Mouse (Mus musculus): Measurements from ENCODE around the gene Tut1. TPM values are rescaled to one million over a fixed set of nuclear protein-coding genes. Genes with fewer than 3 reads are reported as not detected.
"Not testable (repeated sequence)": the region's sequence is repeated elsewhere in the genome, so short reads cannot be mapped to it uniquely, and the experiment has no call there.

The Tut1 gene
- polyA plus RNA-seq, 1 experiment from 2014 or later, result 28.4 TPM

DNA sequence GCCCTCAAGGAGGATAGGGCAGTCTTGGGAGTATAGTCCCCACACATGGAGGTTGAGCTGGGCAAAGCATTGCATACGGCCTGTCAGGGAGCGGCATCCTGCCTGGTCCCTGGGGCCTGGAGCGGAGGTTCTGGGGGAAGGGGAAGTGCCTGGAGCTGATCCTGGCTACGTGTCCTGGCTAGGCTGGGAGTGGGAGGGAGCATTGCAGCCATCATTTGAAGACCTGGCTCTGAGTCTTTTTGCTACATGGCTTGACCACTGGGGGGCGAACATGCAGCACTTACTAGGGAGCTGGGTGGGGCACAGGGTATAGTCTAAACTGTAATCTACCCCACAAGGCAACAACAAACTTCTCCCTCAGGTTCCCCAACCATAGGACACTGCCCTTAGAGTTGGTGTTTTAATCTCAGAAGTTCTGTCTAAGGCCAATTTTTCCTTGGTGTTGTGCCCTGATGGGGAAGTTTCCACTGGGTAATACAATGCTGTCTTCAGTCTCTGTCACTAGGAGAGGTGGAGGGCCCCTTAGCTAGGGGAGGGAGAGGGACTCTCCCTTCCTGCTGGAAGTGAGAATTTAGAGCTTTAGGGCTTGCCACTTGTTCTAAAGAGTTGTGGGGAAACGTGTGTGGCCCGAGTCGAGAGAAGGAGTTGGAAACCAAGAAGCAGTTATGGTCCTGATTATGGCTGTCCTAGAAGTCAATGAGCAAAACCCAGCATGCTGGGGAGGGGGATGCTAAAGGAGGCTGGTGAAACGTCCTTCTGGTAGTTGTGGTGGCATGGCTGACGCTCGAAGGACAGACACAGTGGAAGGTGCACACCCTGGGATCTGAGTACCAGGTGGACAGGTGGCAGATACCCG lies 39.4 kb downstream of the Tut1 start:
- Histone ChIP-seq H3K27me3 (ENCODE audit: control insufficient read depth, insufficient read depth, low read length) (peaks cover 17% of the 10 kb centered on the region), H3K27ac (ENCODE audit: low read depth, low read length) (no peak overlapping the region), H3K4me1 (ENCODE audit: control insufficient read depth, insufficient read depth, low read length) (peaks cover 14% of the 10 kb centered on the region), H3K9ac (ENCODE audit: low read length) (no peak overlapping the region), H3K4me2 (no peak overlapping the region), H3K36me3 (ENCODE audit: control insufficient read depth, insufficient read depth, low read length) (no peaks in the 10 kb centered on the region), H3K9me3 (ENCODE audit: control insufficient read depth, low read length) (no peaks in the 10 kb centered on the region), H3K4me3 (ENCODE audit: low read depth, low read length) (no peak overlapping the region)
- WGBS, result 37% methylated on average over 12 of the region's 12 CpGs
- ATAC-seq (ENCODE audit: low FRiP score) (0 out of 2 replicates have a peak, but pooled peaks have one; percentile 10), DNase-seq (ENCODE audit: low spot score, missing footprints) (peak; percentile 90)

- Histone ChIP-seq H3K9me3 (ENCODE audit: control insufficient read depth, low read length) (no peaks in the 10 kb centered on the region), H3K27ac (ENCODE audit: low read depth, low read length) (no peak overlapping the region), H3K36me3 (ENCODE audit: control insufficient read depth, insufficient read depth, low read length) (no peaks in the 10 kb centered on the region), H3K4me2 (no peak overlapping the region), H3K4me1 (ENCODE audit: control insufficient read depth, insufficient read depth, low read length) (peaks cover 14% of the 10 kb centered on the region), H3K27me3 (ENCODE audit: control insufficient read depth, insufficient read depth, low read length) (peaks cover 11% of the 10 kb centered on the region), H3K4me3 (ENCODE audit: low read depth, low read length) (no peak overlapping the region), H3K9ac (ENCODE audit: low read length) (no peak overlapping the region)
- DNase-seq (ENCODE audit: low spot score, missing footprints) (peak; percentile 56), ATAC-seq (ENCODE audit: low FRiP score) (no peak)
- WGBS, result 65% methylated on average over 2 of the region's 2 CpGs
These were observed 39.9 kb downstream of the Tut1 start for GRCm38 (mm10) chr19:8993625-8993912.

GRCm38 (mm10) chr19:8994813-8995607 lies 41.4 kb downstream of the Tut1 start:
- H3K9me3 ChIP-seq (ENCODE audit: control insufficient read depth, low read length), result no peaks in the 10 kb centered on the region
- no peaks in the 10 kb centered on the region; the same call in none of the 2 replicates for H3K27me3 ChIP-seq (ENCODE audit: control insufficient read depth, insufficient read depth, low read length)
- H3K4me3 ChIP-seq (ENCODE audit: low read depth, low read length), result no peak overlapping the region
- H3K36me3 ChIP-seq (ENCODE audit: control insufficient read depth, insufficient read depth, low read length), result no peaks in the 10 kb centered on the region
- no peak overlapping the region for H3K4me2 ChIP-seq
- no peak overlapping the region for H3K9ac ChIP-seq (ENCODE audit: low read length)
- peaks cover 5% of the 10 kb centered on the region; the same call in 1 of the 2 replicates for H3K4me1 ChIP-seq (ENCODE audit: control insufficient read depth, insufficient read depth, low read length)
- ATAC-seq (ENCODE audit: low FRiP score) (no peak), DNase-seq (ENCODE audit: low spot score, missing footprints) (peak; percentile 51)
- 81% methylated on average over 10 of the region's 10 CpGs for WGBS
- H3K27ac ChIP-seq (ENCODE audit: low read depth, low read length), result no peak overlapping the region

DNA sequence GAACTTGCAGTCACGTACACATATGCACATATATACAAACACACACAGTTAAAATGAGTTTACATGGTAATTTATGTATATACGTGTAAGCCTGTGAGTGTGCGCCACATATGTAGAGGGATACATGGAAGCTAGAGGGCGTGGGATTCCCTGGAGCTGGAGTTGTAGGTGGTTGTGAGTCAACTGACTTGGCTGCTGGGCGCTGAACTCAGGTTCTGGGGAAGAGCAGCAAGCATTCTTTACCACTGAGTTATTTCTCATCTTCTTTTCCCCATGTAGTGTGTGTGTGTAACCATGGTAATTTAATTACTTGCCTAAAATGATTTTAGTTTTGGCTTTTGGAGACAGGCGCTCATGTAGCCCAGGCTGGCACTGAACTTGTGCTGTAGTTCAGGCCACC lies 43.0 kb downstream of the Tut1 start:
- Histone ChIP-seq H3K4me3 (ENCODE audit: low read depth, low read length) (no peak overlapping the region), H3K4me2 (no peak overlapping the region), H3K36me3 (ENCODE audit: control insufficient read depth, insufficient read depth, low read length) (no peaks in the 10 kb centered on the region), H3K9ac (ENCODE audit: low read length) (no peak overlapping the region), H3K4me1 (ENCODE audit: control insufficient read depth, insufficient read depth, low read length) (no peaks in the 10 kb centered on the region), H3K27ac (ENCODE audit: low read depth, low read length) (no peak overlapping the region), H3K27me3 (ENCODE audit: control insufficient read depth, insufficient read depth, low read length) (no peaks in the 10 kb centered on the region; the same call in 1 of the 2 replicates), H3K9me3 (ENCODE audit: control insufficient read depth, low read length) (no peaks in the 10 kb centered on the region)
- no peak for ATAC-seq (ENCODE audit: low FRiP score)
- WGBS, result 87% methylated on average over 6 of the region's 6 CpGs
- DNase-seq (ENCODE audit: low spot score, missing footprints), result no peak

DNA sequence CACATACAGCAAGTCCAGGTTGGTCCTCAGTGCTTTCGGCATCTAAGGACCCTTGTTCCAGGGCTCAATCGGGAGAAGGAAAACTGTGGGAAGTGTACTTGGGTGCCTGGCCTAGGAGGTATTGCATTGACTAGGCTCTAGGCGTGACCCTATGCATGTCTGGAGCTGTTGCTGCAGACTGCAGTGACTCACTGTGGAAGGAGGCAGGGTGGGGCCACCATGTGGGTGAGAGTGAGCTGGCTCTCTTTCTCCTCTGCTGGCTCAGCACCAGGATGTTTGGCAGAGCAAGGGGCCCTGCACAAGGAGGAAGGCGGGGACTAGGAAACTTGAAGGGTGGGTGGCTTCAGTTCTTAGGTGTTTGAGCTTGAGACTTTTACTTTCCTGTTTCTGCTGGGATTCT lies 43.9 kb downstream of the Tut1 start:
- H3K4me1 ChIP-seq (ENCODE audit: control insufficient read depth, insufficient read depth, low read length), result no peaks in the 10 kb centered on the region
- no peak overlapping the region for H3K4me3 ChIP-seq (ENCODE audit: low read depth, low read length)
- no peaks in the 10 kb centered on the region for H3K27me3 ChIP-seq (ENCODE audit: control insufficient read depth, insufficient read depth, low read length)
- DNase-seq (ENCODE audit: low spot score, missing footprints) (no peak), ATAC-seq (ENCODE audit: low FRiP score) (no peak)
- H3K9me3 ChIP-seq (ENCODE audit: control insufficient read depth, low read length), result no peaks in the 10 kb centered on the region
- no peak overlapping the region for H3K9ac ChIP-seq (ENCODE audit: low read length)
- 78% methylated on average over 4 of the region's 4 CpGs for WGBS
- H3K27ac ChIP-seq (ENCODE audit: low read depth, low read length), result no peak overlapping the region
- no peaks in the 10 kb centered on the region for H3K36me3 ChIP-seq (ENCODE audit: control insufficient read depth, insufficient read depth, low read length)
- no peak overlapping the region for H3K4me2 ChIP-seq

- no peak overlapping the region for H3K9ac ChIP-seq (ENCODE audit: low read length)
- ATAC-seq (ENCODE audit: low FRiP score) (no peak), DNase-seq (ENCODE audit: low spot score, missing footprints) (no peak)
- no peak overlapping the region for H3K4me2 ChIP-seq
- no peak overlapping the region for H3K27ac ChIP-seq (ENCODE audit: low read depth, low read length)
- H3K36me3 ChIP-seq (ENCODE audit: control insufficient read depth, insufficient read depth, low read length), result no peaks in the 10 kb centered on the region
- WGBS, result 85% methylated on average over 6 of the region's 6 CpGs
- no peak overlapping the region for H3K4me3 ChIP-seq (ENCODE audit: low read depth, low read length)
- no peaks in the 10 kb centered on the region for H3K27me3 ChIP-seq (ENCODE audit: control insufficient read depth, insufficient read depth, low read length)
- H3K4me1 ChIP-seq (ENCODE audit: control insufficient read depth, insufficient read depth, low read length), result no peaks in the 10 kb centered on the region
- no peaks in the 10 kb centered on the region for H3K9me3 ChIP-seq (ENCODE audit: control insufficient read depth, low read length)
These were observed 44.9 kb downstream of the Tut1 start for GRCm38 (mm10) chr19:8998546-8998945.

GRCm38 (mm10) chr19:8999223-8999622 lies 45.6 kb downstream of the Tut1 start:
- Histone ChIP-seq H3K4me2 (no peak overlapping the region), H3K4me1 (ENCODE audit: control insufficient read depth, insufficient read depth, low read length) (no peaks in the 10 kb centered on the region), H3K9me3 (ENCODE audit: control insufficient read depth, low read length) (no peaks in the 10 kb centered on the region), H3K27ac (ENCODE audit: low read depth, low read length) (no peak overlapping the region), H3K9ac (ENCODE audit: low read length) (no peak overlapping the region), H3K27me3 (ENCODE audit: control insufficient read depth, insufficient read depth, low read length) (no peaks in the 10 kb centered on the region), H3K36me3 (ENCODE audit: control insufficient read depth, insufficient read depth, low read length) (no peaks in the 10 kb centered on the region), H3K4me3 (ENCODE audit: low read depth, low read length) (no peak overlapping the region)
- ATAC-seq (ENCODE audit: low FRiP score) (no peak), DNase-seq (ENCODE audit: low spot score, missing footprints) (no peak)
- WGBS, result 91% methylated on average over 4 of the region's 4 CpGs

GRCm38 (mm10) chr19:9006915-9007314 lies 53.3 kb downstream of the Tut1 start:
- H3K27me3 ChIP-seq (ENCODE audit: control insufficient read depth, insufficient read depth, low read length); H3K27ac ChIP-seq (ENCODE audit: low read depth, low read length); H3K4me2 ChIP-seq; H3K9me3 ChIP-seq (ENCODE audit: control insufficient read depth, low read length); H3K4me3 ChIP-seq (ENCODE audit: low read depth, low read length); H3K9ac ChIP-seq (ENCODE audit: low read length); DNase-seq (ENCODE audit: low spot score, missing footprints); H3K4me1 ChIP-seq (ENCODE audit: control insufficient read depth, insufficient read depth, low read length); ATAC-seq (ENCODE audit: low FRiP score); H3K36me3 ChIP-seq (ENCODE audit: control insufficient read depth, insufficient read depth, low read length): not testable (repeated sequence)
- 94% methylated on average over 2 of the region's 2 CpGs for WGBS
